Mouse (Mus musculus) adrenal gland, adult 8-10 months (tissue): ENCODE measurements at regions not wholly inside any gene's neighbourhood (a gene's known extent, or its start where the extent isn't known, plus 50 kb on each side); places are given as distances from the start of the nearest gene placed in this dataset.

Experiments used
- DNase-seq: peaks from one replicate; pipeline ENCODE4 v3.0.0; 2022

DNA sequence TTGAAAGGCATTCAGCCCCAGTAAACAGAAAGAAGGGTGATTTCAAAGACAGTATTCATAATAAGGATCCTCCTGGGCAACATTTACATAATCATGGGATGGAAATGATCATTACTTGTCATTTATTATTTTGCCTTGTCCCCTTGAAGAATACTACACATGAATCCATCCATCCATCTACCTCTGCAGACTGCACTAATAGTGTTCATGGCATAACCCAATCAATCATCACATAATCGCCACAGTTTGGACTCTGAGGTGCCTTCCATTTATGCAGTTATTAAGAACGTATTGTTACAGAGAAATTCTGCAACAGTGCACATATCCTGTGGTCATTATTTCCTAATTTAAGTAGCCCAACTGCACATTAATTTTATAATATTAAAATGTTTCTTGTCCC lies 1172.0 kb upstream of the Edil3 start:
- no peak for DNase-seq

DNA sequence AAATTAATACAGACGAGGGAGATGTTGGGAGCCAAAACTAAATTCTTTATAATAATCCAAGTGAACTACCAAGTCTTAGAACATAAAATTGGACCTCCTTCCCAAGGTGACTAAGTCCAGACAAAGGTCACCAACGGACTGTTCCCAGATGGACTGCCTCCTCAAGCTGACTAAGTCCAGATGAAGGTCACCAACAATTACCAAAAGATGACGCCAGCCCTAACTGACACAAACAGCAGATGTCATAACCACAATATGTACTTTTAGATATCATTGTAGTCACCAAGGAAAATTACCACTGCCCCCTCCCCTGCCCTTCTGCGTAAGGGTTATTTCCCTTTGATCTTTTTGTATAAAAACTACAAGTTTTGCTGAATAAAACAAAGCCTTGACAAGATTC lies 1148.8 kb upstream of the Edil3 start:
- DNase-seq: peak; percentile 41

DNA sequence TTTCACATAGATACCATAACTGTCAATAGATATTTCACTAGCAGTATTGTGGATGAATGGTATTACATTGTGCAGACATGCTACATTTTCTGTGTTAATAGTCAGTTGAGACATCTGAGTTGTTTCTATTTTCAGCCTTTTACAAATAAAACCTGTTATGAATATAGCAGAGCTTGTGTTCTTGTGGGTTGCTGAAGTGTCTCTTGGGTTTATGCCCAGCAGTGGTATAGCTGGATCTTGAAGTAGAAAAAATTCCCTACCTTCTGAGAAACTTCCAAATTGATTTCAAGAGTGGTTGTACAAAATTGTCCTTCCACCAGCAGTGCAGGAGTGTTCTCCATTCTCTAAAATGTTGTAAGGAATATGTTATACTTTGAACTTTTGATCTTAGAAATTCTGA lies 1142.4 kb upstream of the Edil3 start:
- DNase-seq: no peak
